Mouse (Mus musculus) hindbrain, embryonic 12.5 days (tissue): ENCODE data around the gene H2-Q1. TPM values are rescaled to one million over a fixed set of nuclear protein-coding genes. Genes with fewer than 3 reads are reported as not detected.
"Not testable (repeated sequence)": the region's sequence is repeated elsewhere in the genome, so short reads cannot be mapped to it uniquely, and the experiment has no call there.

Source experiments
- ATAC-seq: fragments of 200-750 bp; cut with Nextera tagmentation; 2 replicates; pipeline ENCODE4 v1.8.0; 2017; ENCODE audit warnings: moderate TSS enrichment; ENCODE audit not compliant: low FRiP score
- H3K27ac ChIP-seq: fragments of 300-500 bp; sonication (generic); 2 replicates; pipeline ENCODE4 v1.5.1; 2016; ENCODE audit warnings: mild to moderate bottlenecking
- H3K27me3 ChIP-seq: fragments of 300-500 bp; sonication (generic); 2 replicates; pipeline ENCODE4 v1.6.1; 2016; ENCODE audit warnings: mild to moderate bottlenecking
- H3K36me3 ChIP-seq: fragments of 300-500 bp; sonication (generic); 2 replicates; pipeline ENCODE4 v1.6.1; 2016; ENCODE audit warnings: mild to moderate bottlenecking
- H3K4me1 ChIP-seq: fragments of 300-500 bp; sonication (generic); 2 replicates; pipeline ENCODE4 v1.6.1; 2016
- H3K4me2 ChIP-seq: fragments of 300-500 bp; sonication (generic); replicated peaks from 2 replicates; pipeline ENCODE4 v1.6.1; 2016; ENCODE audit warnings: mild to moderate bottlenecking
- H3K4me3 ChIP-seq: fragments of 300-500 bp; sonication (generic); 2 replicates; pipeline ENCODE4 v1.5.1; 2016; ENCODE audit warnings: mild to moderate bottlenecking
- H3K9ac ChIP-seq: fragments of 300-500 bp; sonication (generic); 2 replicates; pipeline ENCODE4 v1.6.1; 2016; ENCODE audit warnings: mild to moderate bottlenecking, moderate library complexity
- H3K9me3 ChIP-seq: fragments of 300-500 bp; sonication (generic); replicated peaks from 2 replicates; pipeline ENCODE4 v1.6.1; 2016; ENCODE audit warnings: mild to moderate bottlenecking
- WGBS: fragments of 180-500 bp; shearing (Covaris S2); methylation state at CpG from one replicate; pipeline ENCODE4 v1.1.7; 2016; 5-methylcytosine and 5-hydroxymethylcytosine counted together
- polyA plus RNA-seq: library from polyadenylated mRNA; unstranded; fragments of >200 nt; fragmentation: Nextera tagmentation; extraction: Ambion mirVana; gene quantifications from 2 replicates; pipeline ENCODE4 v1.2.1, GENCODE M21; 2016

The H2-Q1 gene
- polyA plus RNA-seq, 1 experiment from 2014 or later: 0.12 TPM

DNA sequence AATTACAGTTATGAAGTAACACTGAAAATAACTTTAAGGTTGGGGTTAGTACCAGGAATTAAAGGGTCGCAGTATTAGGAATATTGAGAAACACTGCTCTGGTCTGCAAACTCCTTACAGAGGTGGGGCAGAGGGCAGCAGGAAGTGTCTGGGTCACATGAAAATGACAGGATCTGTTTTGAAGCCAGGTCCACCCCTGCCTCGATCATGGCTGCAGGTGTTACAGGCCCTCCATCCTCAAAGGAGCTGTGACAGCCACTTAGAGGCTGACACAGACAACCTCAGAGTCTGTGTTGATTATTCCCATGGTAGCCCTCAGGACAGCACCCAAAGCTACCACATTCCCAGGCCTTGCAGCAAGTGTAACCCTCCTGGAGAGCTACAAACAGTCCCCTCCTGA, 16.9 kb upstream of the H2-Q1 start:
- Histone ChIP-seq H3K4me2 (no peak overlapping the region), H3K36me3 (no peaks in the 10 kb centered on the region), H3K4me1 (no peaks in the 10 kb centered on the region), H3K9ac (no peak overlapping the region), H3K9me3 (no peaks in the 10 kb centered on the region), H3K27ac (no peak overlapping the region), H3K27me3 (no peaks in the 10 kb centered on the region; the same call in 1 of the 2 replicates), H3K4me3 (no peak overlapping the region)
- WGBS: 84% methylated on average over 2 of the region's 2 CpGs
- ATAC-seq: no peak

DNA sequence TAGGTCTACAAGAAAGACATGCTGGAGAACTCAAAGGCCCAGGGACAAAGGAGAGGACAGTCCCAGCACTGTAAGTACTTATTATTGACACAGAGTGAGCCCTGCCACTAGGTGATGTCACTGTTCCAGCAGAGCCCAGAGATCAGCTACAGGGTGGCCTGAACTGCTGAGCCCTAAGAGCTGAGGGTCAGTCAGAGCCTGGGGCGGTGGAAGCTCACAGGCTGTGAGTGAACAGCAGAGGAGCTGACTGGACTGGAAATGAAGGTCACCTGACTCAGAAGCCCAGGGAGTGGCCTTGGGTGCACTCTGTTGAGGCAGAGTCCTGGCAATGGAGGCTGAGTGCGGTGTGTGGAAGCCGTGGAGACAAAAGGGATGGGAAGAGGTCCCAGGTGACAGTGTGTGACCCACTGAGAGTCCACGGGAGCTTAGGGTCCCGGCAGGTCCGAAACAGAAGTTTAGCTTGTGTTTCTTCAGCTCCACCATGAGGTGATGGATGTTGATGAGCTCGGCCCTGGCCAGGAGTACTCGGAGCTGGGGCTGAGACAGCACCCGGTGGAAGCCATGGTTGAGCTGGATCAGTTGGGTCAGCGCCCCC, 16.4 kb upstream of the H2-Q1 start:
- Histone ChIP-seq H3K27ac (no peak overlapping the region), H3K27me3 (no peaks in the 10 kb centered on the region; the same call in none of the 2 replicates), H3K4me1 (no peaks in the 10 kb centered on the region), H3K4me3 (no peak overlapping the region), H3K36me3 (no peaks in the 10 kb centered on the region), H3K9ac (no peak overlapping the region), H3K4me2 (no peak overlapping the region), H3K9me3 (no peaks in the 10 kb centered on the region)
- WGBS: 84% methylated on average over 10 of the region's 10 CpGs
- ATAC-seq: no peak

DNA sequence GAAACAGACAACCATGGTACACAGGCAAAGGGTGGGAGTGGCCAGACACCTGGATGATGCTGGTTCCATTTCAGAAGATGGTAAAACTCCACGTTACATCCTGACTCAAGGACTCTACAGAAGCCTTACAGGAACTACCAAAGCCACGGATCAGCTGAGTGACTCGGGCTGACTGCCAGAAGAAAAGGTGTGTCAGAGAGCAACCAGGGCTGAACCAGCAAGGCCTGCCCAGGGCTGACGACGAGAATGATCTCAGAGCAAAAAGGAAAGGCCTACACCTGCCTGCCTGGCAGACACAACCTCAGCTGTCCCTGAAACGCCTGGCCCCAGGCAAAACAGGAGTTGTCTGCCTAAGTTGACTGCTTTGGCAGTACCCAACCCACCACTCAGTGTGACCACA, 15.7 kb upstream of the H2-Q1 start:
- Histone ChIP-seq H3K9ac (no peak overlapping the region), H3K9me3 (no peaks in the 10 kb centered on the region), H3K4me2 (no peak overlapping the region), H3K4me1 (no peaks in the 10 kb centered on the region), H3K27ac (no peak overlapping the region), H3K27me3 (no peaks in the 10 kb centered on the region; the same call in none of the 2 replicates), H3K4me3 (no peak overlapping the region), H3K36me3 (no peaks in the 10 kb centered on the region)
- 71% methylated on average over 6 of the region's 6 CpGs for WGBS
- ATAC-seq: no peak

DNA sequence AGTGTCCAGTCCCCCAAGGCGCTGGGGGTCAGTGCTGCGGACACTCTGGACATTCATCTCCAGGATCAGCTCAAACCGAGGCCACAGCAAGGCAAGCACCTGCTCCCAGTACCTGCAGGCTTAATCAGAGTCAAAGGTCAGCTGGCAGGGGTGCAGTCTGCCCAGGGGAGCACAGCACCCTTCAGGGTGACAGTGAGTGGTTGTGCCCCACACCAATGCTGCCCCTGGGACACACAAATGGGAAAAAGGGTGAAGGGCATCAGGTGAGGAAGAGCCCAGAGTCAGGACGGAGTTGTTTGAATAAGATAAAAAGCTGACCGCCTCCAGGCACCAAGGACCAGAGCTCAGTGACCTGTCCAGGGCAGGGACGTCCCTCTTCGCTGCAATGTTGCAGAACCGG, 15.3 kb upstream of the H2-Q1 start:
- not testable (repeated sequence) for H3K4me1 ChIP-seq, H3K9me3 ChIP-seq, ATAC-seq, H3K4me3 ChIP-seq, H3K36me3 ChIP-seq, H3K27ac ChIP-seq, H3K9ac ChIP-seq, H3K4me2 ChIP-seq, H3K27me3 ChIP-seq
- 78% methylated on average over 8 of the region's 8 CpGs for WGBS

DNA sequence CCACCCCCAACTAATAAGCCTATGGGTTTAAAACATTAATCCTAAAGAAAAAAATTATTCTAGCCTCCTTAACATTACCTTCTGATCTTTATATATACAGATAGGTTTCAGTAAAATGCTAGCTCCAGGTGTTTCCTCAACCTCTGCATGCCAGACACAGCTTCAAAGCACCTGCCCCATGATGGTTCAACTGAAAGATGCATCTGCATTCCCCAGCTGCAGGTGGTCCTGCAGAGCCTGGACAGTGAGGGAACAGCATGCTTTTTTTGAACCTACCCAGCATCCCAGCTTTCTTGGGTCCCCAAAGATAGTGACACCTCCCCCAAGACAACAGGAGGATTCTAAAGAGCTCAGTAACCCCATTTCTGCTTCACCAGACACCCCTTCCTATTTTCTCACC, 1.5 kb upstream of the H2-Q1 start:
- H3K9me3 ChIP-seq: no peaks in the 10 kb centered on the region
- H3K4me1 ChIP-seq: peaks cover 8% of the 10 kb centered on the region
- H3K27me3 ChIP-seq: peaks cover 52% of the 10 kb centered on the region
- H3K4me3 ChIP-seq: no peak overlapping the region
- H3K27ac ChIP-seq: no peak overlapping the region
- H3K9ac ChIP-seq: no peak overlapping the region
- no peak overlapping the region for H3K4me2 ChIP-seq
- no peak for ATAC-seq
- no peaks in the 10 kb centered on the region for H3K36me3 ChIP-seq

DNA sequence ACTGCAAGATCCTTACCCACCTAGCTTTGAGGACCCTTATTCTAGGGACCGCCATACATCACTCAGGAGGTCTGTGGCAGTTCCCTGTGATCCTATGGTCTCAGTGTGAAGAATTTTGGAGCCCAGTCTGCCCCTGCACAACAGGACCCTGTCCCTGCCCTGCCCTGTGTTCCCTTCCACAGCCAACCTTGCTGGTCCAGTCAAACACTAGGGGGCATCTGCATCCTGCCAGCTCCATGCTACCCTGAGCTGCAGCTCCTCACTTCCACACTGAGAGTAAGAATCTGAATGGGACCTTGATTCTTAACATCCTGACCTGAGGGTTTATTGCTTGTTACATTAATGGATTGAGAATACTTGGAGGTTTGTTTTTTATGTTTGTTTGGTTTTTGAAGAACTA, 4.9 kb downstream of the H2-Q1 start:
- H3K27ac ChIP-seq, H3K9me3 ChIP-seq, H3K36me3 ChIP-seq, ATAC-seq, H3K4me2 ChIP-seq, H3K4me3 ChIP-seq, H3K4me1 ChIP-seq, H3K9ac ChIP-seq: not testable (repeated sequence)
- 67% methylated on average over 1 of the region's 1 CpGs for WGBS
- peaks cover 30% of the 10 kb centered on the region for H3K27me3 ChIP-seq

DNA sequence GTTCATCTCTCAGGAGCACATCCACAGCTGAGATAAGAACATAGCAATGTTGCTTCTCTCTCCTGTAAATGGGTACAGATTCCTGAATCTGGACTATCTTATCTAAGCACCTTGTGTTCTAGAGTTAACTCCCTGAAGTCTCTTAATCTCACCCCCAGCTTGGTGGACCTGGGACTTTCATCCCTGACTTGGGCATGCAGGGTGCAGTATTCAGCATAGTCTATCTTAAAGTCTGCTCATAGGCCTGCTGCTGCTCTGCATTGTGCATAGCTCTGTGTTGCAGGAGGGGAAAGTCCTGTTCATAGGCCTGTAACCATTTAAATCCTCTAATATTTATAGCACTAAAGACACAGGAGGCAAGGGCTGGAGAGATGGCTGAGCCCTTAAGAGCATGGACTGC, 5.8 kb downstream of the H2-Q1 start:
- H3K27me3 ChIP-seq: peaks cover 22% of the 10 kb centered on the region
- H3K27ac ChIP-seq, H3K4me1 ChIP-seq, H3K36me3 ChIP-seq, ATAC-seq, H3K9ac ChIP-seq, H3K4me2 ChIP-seq, H3K9me3 ChIP-seq, H3K4me3 ChIP-seq: not testable (repeated sequence)

DNA sequence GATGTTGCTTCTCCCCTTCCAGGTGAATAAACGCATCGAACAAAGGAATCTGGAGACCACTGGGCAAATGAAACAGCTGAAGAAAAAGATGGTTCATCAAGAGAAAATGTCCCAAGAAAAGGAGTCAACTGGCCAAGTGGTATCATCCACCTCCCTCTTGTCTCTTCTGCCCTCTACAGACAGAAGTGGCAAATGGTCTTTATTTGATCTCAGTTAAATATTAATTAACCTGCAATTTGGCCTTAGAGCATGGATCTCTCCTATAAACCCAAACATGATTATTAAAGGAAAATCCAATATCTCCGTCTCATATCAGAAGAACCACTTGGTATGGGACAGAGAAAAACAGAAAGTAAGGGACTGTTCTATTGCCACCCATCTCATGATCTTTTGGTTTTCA, 9.5 kb downstream of the H2-Q1 start:
- H3K27me3 ChIP-seq, H3K9me3 ChIP-seq, H3K9ac ChIP-seq, H3K4me3 ChIP-seq, H3K4me2 ChIP-seq, H3K36me3 ChIP-seq, ATAC-seq, H3K27ac ChIP-seq, H3K4me1 ChIP-seq: not testable (repeated sequence)
- 53% methylated on average over 3 of the region's 3 CpGs for WGBS

DNA sequence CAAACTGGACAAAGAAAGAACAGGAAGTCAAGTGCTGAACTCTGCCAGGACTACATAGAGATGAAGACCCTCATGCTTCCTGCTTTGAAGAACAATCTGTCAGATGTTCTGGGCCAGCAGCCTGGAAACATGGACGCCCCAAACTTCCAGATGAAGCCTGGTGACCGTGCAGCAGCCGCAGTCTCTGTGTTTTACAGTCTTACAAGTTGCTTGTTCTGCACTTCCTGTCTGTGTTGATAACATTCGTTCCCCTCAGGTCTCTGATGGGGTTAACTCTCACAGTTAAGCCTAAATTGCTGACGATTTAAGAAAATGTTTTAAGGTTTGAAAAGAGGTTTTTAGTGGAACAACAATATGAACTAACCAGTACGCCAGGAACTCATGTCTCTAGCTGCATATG, 11.3 kb downstream of the H2-Q1 start:
- not testable (repeated sequence) for H3K4me2 ChIP-seq, H3K4me3 ChIP-seq, H3K4me1 ChIP-seq, H3K36me3 ChIP-seq, H3K9ac ChIP-seq, ATAC-seq, H3K27ac ChIP-seq, H3K9me3 ChIP-seq, H3K27me3 ChIP-seq
- WGBS: 77% methylated on average over 6 of the region's 6 CpGs

DNA sequence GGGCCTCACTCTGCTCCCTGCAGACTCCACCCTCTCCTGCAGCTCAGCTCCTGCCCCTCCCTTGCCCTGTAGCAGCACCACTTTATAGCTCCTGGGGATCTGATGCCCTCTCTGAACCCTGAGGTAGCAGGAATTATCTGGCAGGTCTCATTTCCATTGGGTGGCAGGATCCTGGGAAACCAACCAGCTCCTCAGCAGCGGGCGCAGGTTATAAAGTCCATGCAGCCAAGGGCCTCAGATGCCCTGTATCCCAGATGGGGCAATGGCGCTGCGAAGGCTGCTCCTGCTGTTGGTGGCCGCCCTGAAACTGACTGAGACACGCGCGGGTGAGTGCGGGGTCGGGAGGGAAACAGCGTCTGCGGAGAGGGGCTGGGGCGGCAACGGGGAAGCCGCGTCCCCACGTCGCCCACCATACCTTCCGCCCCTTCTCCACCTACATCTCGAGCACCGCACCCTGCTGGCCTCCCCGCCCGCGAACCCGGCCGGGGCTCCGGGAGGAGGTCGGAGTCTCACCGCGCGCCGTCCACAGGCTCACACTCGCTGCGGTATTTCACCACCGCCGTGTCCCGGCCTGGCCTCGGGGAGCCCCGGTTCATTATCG, 22.0 kb downstream of the H2-Q1 start, which contains the start of gene H2-Q2:
Gene H2-Q2 (plus strand): TSS at position 172 of the 601 bp plus-strand sequence.
- Histone ChIP-seq H3K9ac (peak within 1 kb of the TSS; percentile 60), H3K36me3 (no peaks in the 10 kb centered on the region), H3K27me3 (peaks cover 53% of the 10 kb centered on the region), H3K4me3 (peak within 1 kb of the TSS; percentile 42), H3K27ac (no peak within 1 kb of the TSS), H3K9me3 (no peaks in the 10 kb centered on the region), H3K4me1 (peaks cover 10% of the 10 kb centered on the region), H3K4me2 (peak within 1 kb of the TSS; percentile 77)
- WGBS: 1% methylated on average over 34 of the region's 40 CpGs
- no peak for ATAC-seq

DNA sequence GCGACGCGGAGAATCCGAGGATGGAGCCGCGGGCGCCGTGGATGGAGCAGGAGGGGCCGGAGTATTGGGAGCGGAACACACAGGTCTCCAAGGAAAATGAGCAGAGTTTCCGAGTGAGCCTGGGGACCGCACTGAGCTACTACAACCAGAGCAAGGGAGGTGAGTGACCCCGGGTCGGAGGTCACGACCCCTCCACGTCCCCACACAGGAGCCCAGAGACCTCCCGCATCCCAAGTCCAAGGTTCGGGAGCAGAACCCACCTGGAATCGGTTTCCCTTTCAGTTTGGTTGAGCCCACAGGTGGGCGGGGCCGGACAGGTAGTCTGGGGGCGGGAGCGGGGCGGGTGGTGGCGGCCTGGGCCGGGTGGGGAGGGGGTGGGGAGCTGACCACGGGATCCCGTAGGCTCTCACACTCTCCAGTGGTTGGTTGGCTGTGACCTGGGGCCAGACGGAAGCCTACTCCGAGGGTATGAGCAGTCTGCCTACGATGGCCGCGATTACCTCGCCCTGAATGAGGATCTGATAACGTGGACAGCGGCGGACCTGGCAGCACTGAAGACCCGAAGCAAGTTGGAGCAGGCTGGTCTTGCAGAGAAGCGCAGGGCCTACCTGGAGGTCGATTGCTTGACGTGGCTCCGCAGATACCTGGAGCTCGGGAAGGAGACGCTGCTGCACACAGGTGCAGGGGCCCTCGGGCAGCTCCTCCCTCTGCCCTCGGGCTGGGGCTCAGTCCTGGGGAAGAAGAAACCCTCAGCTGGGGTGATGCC, 22.7 kb downstream of the H2-Q1 start:
- H3K27me3 ChIP-seq: peaks cover 53% of the 10 kb centered on the region

DNA sequence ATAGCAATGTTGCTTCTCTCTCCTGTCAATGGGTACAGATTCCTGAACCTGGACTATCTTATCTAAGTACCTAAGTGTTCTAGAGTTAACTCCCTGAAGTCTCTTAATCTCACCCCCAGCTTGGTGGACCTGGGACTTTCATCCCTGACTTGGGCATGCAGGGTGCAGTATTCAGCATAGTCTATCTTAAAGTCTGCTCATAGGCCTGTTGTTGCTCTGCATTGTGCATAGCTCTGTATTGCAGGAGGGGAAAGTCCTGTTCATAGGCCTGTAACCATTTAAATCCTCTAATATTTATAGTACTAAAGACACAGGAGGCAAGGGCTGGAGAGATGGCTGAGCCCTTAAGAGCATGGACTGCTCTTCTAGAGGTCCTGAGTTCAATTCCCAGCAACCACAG, 27.5 kb downstream of the H2-Q1 start:
- H3K9ac ChIP-seq, H3K4me2 ChIP-seq, ATAC-seq, H3K27ac ChIP-seq, H3K4me1 ChIP-seq, H3K9me3 ChIP-seq, H3K4me3 ChIP-seq, H3K36me3 ChIP-seq: not testable (repeated sequence)
- peaks cover 25% of the 10 kb centered on the region for H3K27me3 ChIP-seq

More for the DNA sequence above, 22.7 kb downstream of the H2-Q1 start:
- H3K9ac ChIP-seq: peak overlapping the region; percentile 60
- peaks cover 10% of the 10 kb centered on the region for H3K4me1 ChIP-seq
- no peaks in the 10 kb centered on the region for H3K9me3 ChIP-seq
- H3K4me2 ChIP-seq: peak overlapping the region; percentile 77
- ATAC-seq: no peak
- H3K4me3 ChIP-seq: peak overlapping the region; percentile 42
- H3K27ac ChIP-seq: no peak overlapping the region
- WGBS: 2% methylated on average over 43 of the region's 46 CpGs
- H3K36me3 ChIP-seq: no peaks in the 10 kb centered on the region

DNA sequence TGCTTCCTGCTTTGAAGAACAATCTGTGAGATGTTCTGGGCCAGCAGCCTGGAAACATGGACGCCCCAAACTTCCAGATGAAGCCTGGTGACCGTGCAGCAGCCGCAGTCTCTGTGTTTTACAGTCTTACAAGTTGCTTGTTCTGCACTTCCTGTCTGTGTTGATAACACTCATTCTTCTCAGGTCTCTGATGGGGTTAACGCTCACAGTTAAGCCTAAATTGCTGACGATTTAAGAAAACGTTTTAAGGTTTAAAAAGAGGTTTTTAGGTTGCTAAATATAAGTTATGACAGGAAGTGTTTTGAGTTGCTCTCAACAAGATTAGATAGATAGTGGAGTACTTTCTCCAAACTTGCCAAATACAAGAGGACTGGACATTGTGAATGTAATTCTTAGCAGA, 33.1 kb downstream of the H2-Q1 start:
- not testable (repeated sequence) for H3K4me1 ChIP-seq, H3K4me3 ChIP-seq, H3K36me3 ChIP-seq, H3K27me3 ChIP-seq, H3K27ac ChIP-seq, H3K9ac ChIP-seq, ATAC-seq, H3K4me2 ChIP-seq, H3K9me3 ChIP-seq
- WGBS: 76% methylated on average over 6 of the region's 6 CpGs
